Mouse (Mus musculus) ES-Bruce4 (cell line): ENCODE measurements at regions not wholly inside any gene's neighbourhood (a gene's known extent, or its start where the extent isn't known, plus 50 kb on each side); places are given as distances from the start of the nearest gene placed in this dataset.

Experiments used
- H3K27ac ChIP-seq: 2 replicates; pipeline ENCODE4 v1.5.1; 2012; ENCODE audit warnings: low read length, inconsistent platforms; ENCODE audit not compliant: insufficient read depth
- H3K27me3 ChIP-seq: 2 replicates; pipeline ENCODE4 v1.6.1; 2012; ENCODE audit warnings: mild to moderate bottlenecking, low read length, inconsistent platforms; ENCODE audit not compliant: control insufficient read depth, poor library complexity, insufficient read depth, severe bottlenecking
- H3K36me3 ChIP-seq: 2 replicates; pipeline ENCODE4 v1.6.1; 2012; ENCODE audit warnings: inconsistent platforms, mild to moderate bottlenecking, low read length, moderate library complexity; ENCODE audit not compliant: control insufficient read depth, poor library complexity, insufficient read depth, severe bottlenecking
- H3K4me1 ChIP-seq: one replicate; pipeline ENCODE4 v1.8.1; 2011; ENCODE audit warnings: low read length; ENCODE audit not compliant: control insufficient read depth, insufficient read depth
- H3K4me3 ChIP-seq: 2 replicates; pipeline ENCODE4 v1.5.1; 2011; ENCODE audit warnings: low read depth, mild to moderate bottlenecking, low read length
- H3K9ac ChIP-seq: 2 replicates; pipeline ENCODE4 v1.6.1; 2012; ENCODE audit warnings: low read depth, mild to moderate bottlenecking, inconsistent platforms; ENCODE audit not compliant: poor library complexity, severe bottlenecking
- H3K9me3 ChIP-seq: replicated peaks from 2 replicates; pipeline ENCODE4 v1.6.1; 2012; ENCODE audit warnings: mild to moderate bottlenecking, low read length, inconsistent platforms; ENCODE audit not compliant: control insufficient read depth, poor library complexity, insufficient read depth, severe bottlenecking
- CTCF ChIP-seq: IDR thresholded peaks from one replicate; pipeline ENCODE4 v1.8.1; 2011; ENCODE audit warnings: low read depth, low read length
- EP300 ChIP-seq: IDR thresholded peaks from 2 replicates; pipeline ENCODE4 v1.6.1; 2011; ENCODE audit warnings: low read depth, low read length; ENCODE audit not compliant: insufficient read depth
- POLR2A ChIP-seq: IDR thresholded peaks from one replicate; pipeline ENCODE4 v1.8.1; 2011; ENCODE audit warnings: low read length; ENCODE audit not compliant: insufficient read depth

- Histone ChIP-seq H3K9ac (no peak overlapping the region), H3K36me3 (no peaks in the 10 kb centered on the region), H3K27ac (no peak overlapping the region)
Observed at GRCm38 (mm10) chr8:25388811-25389210, 564.6 kb upstream of the Adam5 start.

GRCm38 (mm10) chr8:25385186-25385585 is 561.0 kb upstream of the Adam5 start:
- Histone ChIP-seq H3K36me3 (no peaks in the 10 kb centered on the region), H3K27me3 (no peaks in the 10 kb centered on the region), H3K4me1 (no peaks in the 10 kb centered on the region), H3K9ac (no peak overlapping the region), H3K9me3 (0 out of 2 replicates have a peak, but pooled peaks cover 2% of the 10 kb centered on the region), H3K27ac (no peak overlapping the region), H3K4me3 (no peak overlapping the region)
- TF ChIP-seq EP300 (no peak), CTCF (no peak), POLR2A (no peak)

More at GRCm38 (mm10) chr8:25388811-25389210, 564.6 kb upstream of the Adam5 start:
- Histone ChIP-seq H3K4me1 (no peaks in the 10 kb centered on the region), H3K27me3 (no peaks in the 10 kb centered on the region), H3K9me3 (no peaks in the 10 kb centered on the region), H3K4me3 (no peak overlapping the region)
- TF ChIP-seq POLR2A: no peak
- no peak for TF ChIP-seq EP300
- TF ChIP-seq CTCF: no peak

DNA sequence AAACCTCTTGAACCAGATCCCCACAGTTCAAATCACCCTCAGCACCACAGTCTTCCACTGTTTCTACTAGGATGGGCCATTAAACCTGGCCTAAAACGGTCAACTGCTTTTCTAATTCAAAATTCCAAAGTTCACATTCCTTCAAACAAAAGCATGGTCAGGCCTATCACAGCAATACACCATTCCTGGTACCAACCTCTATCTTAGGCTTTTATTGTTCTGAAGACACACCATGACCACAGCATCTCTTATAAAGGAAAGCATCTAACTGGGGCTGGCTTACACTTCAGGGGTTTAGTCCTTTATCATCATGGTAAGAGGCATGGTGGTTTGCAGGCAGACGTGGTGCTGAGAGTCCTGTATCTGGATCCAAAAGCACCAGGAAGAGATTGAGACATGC is 560.4 kb upstream of the Adam5 start:
- no peak overlapping the region for H3K27ac ChIP-seq
- no peaks in the 10 kb centered on the region for H3K27me3 ChIP-seq
- no peak overlapping the region for H3K4me3 ChIP-seq
- no peaks in the 10 kb centered on the region for H3K4me1 ChIP-seq
- TF ChIP-seq POLR2A (no peak), EP300 (no peak), CTCF (no peak)
- H3K36me3 ChIP-seq: no peaks in the 10 kb centered on the region
- 0 out of 2 replicates have a peak, but pooled peaks cover 4% of the 10 kb centered on the region for H3K9me3 ChIP-seq
- H3K9ac ChIP-seq: no peak overlapping the region

- Histone ChIP-seq H3K4me3 (no peak overlapping the region), H3K9ac (no peak overlapping the region), H3K36me3 (no peaks in the 10 kb centered on the region), H3K27me3 (no peaks in the 10 kb centered on the region; the same call in 1 of the 2 replicates), H3K27ac (no peak overlapping the region), H3K9me3 (no peaks in the 10 kb centered on the region), H3K4me1 (no peaks in the 10 kb centered on the region)
- no peak for TF ChIP-seq EP300
- TF ChIP-seq CTCF: no peak
- no peak for TF ChIP-seq POLR2A
Observed at GRCm38 (mm10) chr8:25373276-25373675, 549.1 kb upstream of the Adam5 start.

GRCm38 (mm10) chr8:25370947-25371346 is 546.8 kb upstream of the Adam5 start:
- H3K9ac ChIP-seq: no peak overlapping the region

DNA sequence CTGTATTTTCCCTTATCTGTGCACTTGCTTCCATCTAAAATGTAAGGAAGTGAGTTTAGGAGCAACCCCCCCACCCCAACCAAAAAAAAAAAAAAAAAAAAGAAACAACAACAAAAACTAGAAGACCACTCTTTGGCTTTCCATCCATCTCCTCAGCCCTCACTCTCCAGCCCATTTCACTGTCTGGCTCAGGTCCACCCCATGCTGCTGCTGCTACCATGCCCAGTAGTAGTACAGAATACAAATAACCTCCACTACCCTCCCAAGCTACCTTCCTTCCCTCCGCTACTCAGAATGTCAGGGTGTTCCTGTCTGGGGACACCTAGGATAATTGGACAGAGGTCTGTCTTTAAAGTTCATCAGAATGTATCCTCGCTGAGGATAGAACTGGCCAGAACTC is 545.2 kb upstream of the Adam5 start:
- no peaks in the 10 kb centered on the region; the same call in 1 of the 2 replicates for H3K27me3 ChIP-seq
- no peaks in the 10 kb centered on the region for H3K4me1 ChIP-seq
- no peaks in the 10 kb centered on the region for H3K9me3 ChIP-seq
- no peak overlapping the region for H3K4me3 ChIP-seq
- H3K9ac ChIP-seq: no peak overlapping the region
- TF ChIP-seq CTCF: no peak
- TF ChIP-seq POLR2A: no peak
- TF ChIP-seq EP300: no peak
- no peaks in the 10 kb centered on the region for H3K36me3 ChIP-seq
- no peak overlapping the region for H3K27ac ChIP-seq

More at GRCm38 (mm10) chr8:25370947-25371346, 546.8 kb upstream of the Adam5 start:
- Histone ChIP-seq H3K4me1 (no peaks in the 10 kb centered on the region), H3K27me3 (no peaks in the 10 kb centered on the region; the same call in 1 of the 2 replicates), H3K4me3 (no peak overlapping the region), H3K9me3 (no peaks in the 10 kb centered on the region), H3K36me3 (no peaks in the 10 kb centered on the region), H3K27ac (no peak overlapping the region)
- TF ChIP-seq CTCF (no peak), EP300 (no peak), POLR2A (no peak)
